Mouse (Mus musculus): ENCODE data around the gene Tnfsfm13.

The Tnfsfm13 gene

DNA sequence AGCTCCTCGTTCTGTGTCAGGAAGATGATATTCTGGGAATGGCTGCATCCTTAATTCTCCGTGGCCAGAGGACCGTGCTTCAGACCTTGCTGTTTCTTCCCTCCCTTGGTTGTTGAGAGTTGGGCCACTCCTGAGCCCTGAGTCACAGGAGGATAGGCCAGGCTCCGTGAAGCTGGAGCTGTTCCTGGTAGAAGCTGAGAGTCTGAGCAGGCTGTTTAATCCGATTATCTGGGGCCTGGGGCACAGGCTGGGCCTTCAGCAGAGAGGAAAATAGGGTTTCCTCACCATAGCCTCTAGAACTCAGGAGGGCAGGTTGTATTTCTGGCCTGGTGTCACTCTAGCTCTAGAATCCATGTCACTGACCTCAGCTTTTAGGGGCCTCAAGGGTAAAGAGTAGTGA is 42.5 kb downstream of the Tnfsfm13 start:
- DNase-seq = no peak

DNA sequence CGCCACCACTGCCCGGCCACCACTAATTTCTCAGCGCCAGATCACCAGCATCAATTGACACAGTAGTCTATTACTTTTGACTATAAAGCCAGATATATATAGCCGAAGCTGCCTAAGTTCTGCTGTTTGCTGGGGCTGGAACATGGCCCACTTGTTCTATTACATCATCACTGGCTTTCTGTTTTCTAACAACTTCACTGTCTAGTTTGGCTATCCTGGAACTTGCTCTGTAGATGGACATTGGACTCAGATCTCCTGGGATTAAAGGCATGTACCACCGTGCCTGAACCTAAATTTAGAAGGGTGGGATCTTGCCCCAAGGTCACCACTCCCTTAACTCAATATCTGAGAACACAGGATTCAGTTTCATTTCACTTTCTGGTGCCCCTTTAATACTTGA is 50.0 kb downstream of the Tnfsfm13 start:
- no peak for DNase-seq

DNA sequence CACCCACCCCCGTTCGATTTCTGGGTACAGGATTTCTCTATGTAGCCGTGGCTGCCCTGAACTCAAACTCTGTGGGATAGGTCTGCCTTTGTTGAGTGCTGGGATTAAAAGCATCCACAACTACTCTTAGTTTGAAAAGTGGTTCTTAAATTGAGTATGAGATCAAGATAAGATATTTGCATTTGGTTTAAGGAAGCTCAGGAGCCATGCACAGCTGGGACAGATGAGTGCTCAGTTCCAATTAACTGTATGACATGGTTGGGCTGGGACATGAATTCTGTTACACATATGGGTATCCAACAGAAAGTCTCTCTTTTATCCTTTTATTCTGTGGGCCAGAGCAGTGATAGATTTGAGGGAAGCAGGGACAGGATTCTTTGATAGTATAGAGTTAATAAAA is 60.4 kb downstream of the Tnfsfm13 start:
- no peak for DNase-seq

GRCm38 (mm10) chr11:69633128-69633866 is 62.6 kb downstream of the Tnfsfm13 start:
- no peak for DNase-seq

All from cerebellum, postnatal 10 days (tissue).